Mouse (Mus musculus): ENCODE measurements around the gene Gm49388. TPM values are rescaled to one million over a fixed set of nuclear protein-coding genes. Genes with fewer than 3 reads are reported as not detected.
"Not testable (repeated sequence)": the region's sequence is repeated elsewhere in the genome, so short reads cannot be mapped to it uniquely, and the experiment has no call there.

Gene Gm49388
- polyA plus RNA-seq, 1 experiment, result not detected

DNA sequence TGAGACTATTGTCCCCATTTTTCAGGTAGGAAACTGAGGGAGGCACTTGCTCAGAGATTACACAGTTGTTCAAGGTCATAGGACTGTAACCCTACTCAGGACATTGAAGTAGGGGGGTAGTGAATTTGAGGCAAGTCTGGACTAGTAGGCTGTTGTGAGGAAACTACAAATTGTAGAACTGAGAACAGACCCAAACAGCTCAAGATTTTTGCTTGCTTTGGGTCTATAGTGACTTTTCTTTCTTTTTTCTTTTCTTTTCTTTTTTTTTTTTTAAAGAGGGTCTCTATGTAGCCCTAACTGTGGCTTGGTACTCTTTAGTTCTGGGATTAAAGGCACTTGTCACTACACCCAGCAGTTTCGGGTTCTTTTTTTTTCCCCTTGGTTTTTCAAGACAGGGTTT, 12.9 kb upstream of the Gm49388 start:
- Histone ChIP-seq H3K4me1 (ENCODE audit: control insufficient read depth, insufficient read depth, low read length) (no peaks in the 10 kb centered on the region; the same call in none of the 2 replicates), H3K27ac (ENCODE audit: insufficient read depth, low read length) (no peak overlapping the region), H3K4me3 (ENCODE audit: insufficient read depth, low read length) (no peak overlapping the region)
- TF ChIP-seq POLR2A (IDR thresholded peaks at IDR 0.05; ENCODE audit: low read depth, low read length), result no peak; the same call in 1 of the 2 replicates
- TF ChIP-seq CTCF (IDR thresholded peaks at IDR 0.05; ENCODE audit: borderline replicate concordance, insufficient read depth, low read length), result no peak

DNA sequence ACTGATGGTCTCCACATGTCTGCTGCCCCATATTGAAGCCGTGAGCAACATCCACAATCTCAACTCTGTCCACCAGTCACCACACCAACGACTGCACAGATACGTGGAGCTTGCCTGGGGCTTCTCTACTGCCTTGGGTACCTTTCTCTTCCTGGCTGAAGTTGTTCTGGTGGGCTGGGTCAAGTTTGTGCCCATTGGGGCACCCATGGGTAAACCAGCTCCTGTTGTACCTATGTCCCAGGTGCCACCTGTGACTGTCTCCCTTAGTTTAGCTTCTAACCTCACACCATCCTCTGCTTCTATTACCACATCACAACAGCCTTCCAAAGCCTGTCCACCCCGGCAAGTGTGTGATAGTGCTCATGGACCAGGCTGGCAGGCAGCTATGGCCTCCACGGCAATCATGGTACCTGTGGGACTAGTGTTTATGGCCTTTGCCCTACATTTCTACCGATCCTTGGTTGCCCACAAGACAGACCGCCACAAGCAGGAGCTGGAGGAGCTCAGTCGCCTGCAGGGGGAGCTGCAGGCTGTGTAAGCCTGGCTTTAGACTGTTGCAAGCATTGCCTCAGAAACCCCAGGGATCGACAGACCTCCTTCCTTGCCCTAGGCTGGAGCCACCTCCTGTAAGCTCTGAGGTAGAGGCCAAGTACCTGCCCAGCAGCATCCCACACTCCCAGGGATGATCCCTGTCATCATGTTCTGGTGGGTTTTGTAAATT, 11.6 kb upstream of the Gm49388 start:
- Histone ChIP-seq H3K4me1 (ENCODE audit: control insufficient read depth, insufficient read depth, low read length) (no peaks in the 10 kb centered on the region; the same call in none of the 2 replicates), H3K4me3 (ENCODE audit: insufficient read depth, low read length) (no peak overlapping the region), H3K27ac (ENCODE audit: insufficient read depth, low read length) (no peak overlapping the region)
- peak; percentile 64 for TF ChIP-seq CTCF (IDR thresholded peaks at IDR 0.05; ENCODE audit: borderline replicate concordance, insufficient read depth, low read length)
- TF ChIP-seq POLR2A (IDR thresholded peaks at IDR 0.05; ENCODE audit: low read depth, low read length), result no peak; the same call in none of the 2 replicates

DNA sequence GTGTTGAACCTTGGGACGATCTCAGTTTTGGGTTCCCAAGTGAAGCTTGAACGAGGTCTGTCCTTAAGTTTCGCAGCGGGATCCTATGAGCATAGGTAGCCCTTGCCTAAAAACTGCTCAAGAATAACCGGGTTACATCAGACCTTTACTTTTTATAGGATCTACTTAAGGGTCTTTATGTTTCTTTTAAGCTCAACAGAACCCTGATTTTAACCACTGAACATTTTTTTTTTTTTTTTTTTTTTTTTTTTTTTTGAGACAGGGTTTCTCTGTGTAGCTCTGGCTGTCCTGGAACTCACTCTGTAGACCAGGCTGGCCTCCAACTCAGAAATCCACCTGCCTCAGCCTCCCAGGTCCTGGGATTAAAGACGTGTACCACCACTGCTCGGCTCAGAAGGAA, 9.6 kb upstream of the Gm49388 start:
- Histone ChIP-seq H3K4me3 (ENCODE audit: insufficient read depth, low read length) (peak overlapping the region; percentile 78), H3K27ac (ENCODE audit: insufficient read depth, low read length) (peak overlapping the region; percentile 98)
- H3K4me1 ChIP-seq (ENCODE audit: control insufficient read depth, insufficient read depth, low read length), result not testable (repeated sequence)

DNA sequence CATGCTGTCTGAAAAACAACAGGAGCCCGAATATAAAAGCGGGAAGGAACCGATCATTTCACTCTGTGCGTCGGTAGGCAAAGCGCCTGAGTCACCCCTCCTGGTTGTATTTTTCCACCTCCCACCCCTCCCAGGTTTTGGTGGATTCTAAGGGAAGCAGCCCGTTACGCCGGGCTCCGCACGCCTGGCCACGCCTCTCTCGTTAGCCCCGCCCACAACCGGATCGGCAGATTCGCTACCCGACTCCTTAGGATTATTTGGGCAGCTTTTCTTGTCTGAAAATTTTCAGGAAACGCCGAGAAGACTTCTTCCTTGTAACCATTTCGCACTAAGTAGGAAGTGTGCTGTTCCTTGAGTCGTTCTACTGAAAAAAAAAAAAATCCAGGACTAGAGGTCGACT, 9.0 kb upstream of the Gm49388 start, which contains the start of gene Setd1a:
Gene Setd1a, plus strand, starts transcription at position 245 of the 400 bp plus-strand sequence.
- Histone ChIP-seq H3K4me3 (ENCODE audit: insufficient read depth, low read length) (peak within 1 kb of the TSS; percentile 78), H3K4me1 (ENCODE audit: control insufficient read depth, insufficient read depth, low read length) (peaks cover 2% of the 10 kb centered on the region), H3K27ac (ENCODE audit: insufficient read depth, low read length) (peak within 1 kb of the TSS; percentile 98)
- no peak for TF ChIP-seq CTCF (IDR thresholded peaks at IDR 0.05; ENCODE audit: borderline replicate concordance, insufficient read depth, low read length)
- peak; percentile 66 for TF ChIP-seq POLR2A (IDR thresholded peaks at IDR 0.05; ENCODE audit: low read depth, low read length)

DNA sequence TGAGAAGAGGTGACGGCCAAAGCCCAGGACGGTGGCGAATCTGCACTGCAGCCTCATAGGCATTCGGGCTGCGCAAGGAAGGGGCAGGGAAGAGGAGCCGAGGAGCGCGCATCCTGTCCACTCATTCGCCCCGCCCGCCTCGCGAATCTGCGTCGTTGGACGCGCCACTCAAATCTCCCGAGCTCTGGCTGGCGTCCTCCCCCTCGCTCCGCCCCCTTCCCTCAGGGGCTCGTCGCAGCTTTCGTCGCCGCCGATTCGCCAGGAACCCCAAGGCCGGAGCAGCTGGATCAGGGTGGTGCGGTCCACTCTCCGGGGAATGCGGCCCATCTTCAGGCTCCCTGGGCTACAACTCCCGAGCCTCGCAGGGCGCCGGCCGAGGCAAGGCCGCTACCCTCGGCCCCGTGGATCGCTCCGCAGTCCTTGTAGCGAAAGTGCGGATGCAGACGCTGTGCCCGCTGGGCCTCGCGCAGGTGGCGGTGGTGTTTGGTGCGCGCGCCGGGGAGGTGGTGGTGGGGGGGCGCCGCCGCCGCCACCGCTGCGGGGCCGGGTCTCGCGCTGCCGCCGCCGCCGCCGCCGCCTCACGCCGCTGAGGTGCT, 8.4 kb upstream of the Gm49388 start:
- peak; percentile 76 for TF ChIP-seq POLR2A (IDR thresholded peaks at IDR 0.05; ENCODE audit: low read depth, low read length)
- TF ChIP-seq CTCF (IDR thresholded peaks at IDR 0.05; ENCODE audit: borderline replicate concordance, insufficient read depth, low read length), result no peak
- Histone ChIP-seq H3K4me1 (ENCODE audit: control insufficient read depth, insufficient read depth, low read length) (peaks cover 2% of the 10 kb centered on the region), H3K27ac (ENCODE audit: insufficient read depth, low read length) (peak overlapping the region; percentile 98), H3K4me3 (ENCODE audit: insufficient read depth, low read length) (peak overlapping the region; percentile 78)

DNA sequence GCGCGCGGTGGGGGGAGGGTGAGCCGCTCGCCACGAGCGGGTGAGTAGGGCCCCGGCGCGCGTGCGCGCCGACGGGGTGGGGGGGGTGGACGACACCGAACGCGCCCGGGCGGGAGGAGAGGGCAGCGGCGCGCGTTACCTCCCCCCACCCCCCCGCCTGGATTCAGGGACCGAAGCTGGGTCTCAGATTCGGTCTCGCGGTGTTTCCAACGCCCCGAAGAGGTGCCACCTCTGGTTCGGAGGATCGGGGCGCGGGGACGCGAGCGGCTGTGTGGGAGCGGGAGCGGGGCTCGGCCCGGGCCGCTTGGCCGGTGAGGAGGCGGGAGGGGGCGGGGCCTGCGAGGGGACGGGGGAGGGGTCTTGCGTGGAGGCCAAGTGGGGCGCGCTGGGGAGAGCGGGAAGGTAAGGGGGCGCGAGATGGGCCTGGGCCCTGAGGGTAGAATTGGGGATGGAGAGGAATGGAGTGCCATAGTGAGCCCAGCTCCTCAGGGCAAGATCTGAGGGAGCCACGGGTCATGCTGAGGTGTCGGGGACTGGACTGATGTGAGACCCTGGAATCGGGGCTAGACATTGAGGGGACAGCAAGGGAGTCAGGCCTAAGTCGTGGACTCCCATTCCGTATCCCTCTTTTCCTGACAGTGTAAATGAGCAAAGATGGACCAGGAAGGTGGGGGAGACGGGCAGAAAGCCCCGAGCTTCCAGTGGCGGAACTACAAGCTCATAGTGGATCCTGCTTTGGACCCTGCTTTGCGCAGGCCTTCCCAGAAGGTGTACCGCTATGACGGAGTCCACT, 7.7 kb upstream of the Gm49388 start:
- no peak for TF ChIP-seq CTCF (IDR thresholded peaks at IDR 0.05; ENCODE audit: borderline replicate concordance, insufficient read depth, low read length)
- peak; percentile 59; the same call in 1 of the 2 replicates for TF ChIP-seq POLR2A (IDR thresholded peaks at IDR 0.05; ENCODE audit: low read depth, low read length)
- peak overlapping the region; percentile 57 for H3K4me3 ChIP-seq (ENCODE audit: insufficient read depth, low read length)
- peaks cover 2% of the 10 kb centered on the region for H3K4me1 ChIP-seq (ENCODE audit: control insufficient read depth, insufficient read depth, low read length)
- H3K27ac ChIP-seq (ENCODE audit: insufficient read depth, low read length), result peak overlapping the region; percentile 59

DNA sequence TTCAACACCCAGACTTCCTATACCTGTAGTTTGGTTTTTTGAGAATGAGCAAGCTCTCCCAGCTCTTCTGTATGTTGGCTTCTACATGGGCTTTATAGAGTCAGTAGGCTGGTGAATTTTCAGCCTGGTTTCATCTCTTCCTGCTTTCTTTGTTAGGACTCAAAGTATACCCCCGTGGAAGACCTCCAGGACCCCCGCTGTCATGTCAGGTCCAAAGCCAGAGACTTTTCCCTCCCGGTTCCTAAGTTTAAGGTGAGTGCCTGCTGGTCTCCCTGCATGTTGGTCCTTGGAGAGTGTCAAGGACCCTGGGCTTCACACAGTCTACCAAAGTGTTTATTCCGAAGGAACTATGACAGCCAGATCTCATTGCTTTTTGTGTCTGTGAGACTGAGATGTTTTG, 7.1 kb upstream of the Gm49388 start:
- H3K27ac ChIP-seq (ENCODE audit: insufficient read depth, low read length), result no peak overlapping the region
- peak overlapping the region; percentile 57 for H3K4me3 ChIP-seq (ENCODE audit: insufficient read depth, low read length)
- TF ChIP-seq POLR2A (IDR thresholded peaks at IDR 0.05; ENCODE audit: low read depth, low read length) (no peak), CTCF (IDR thresholded peaks at IDR 0.05; ENCODE audit: borderline replicate concordance, insufficient read depth, low read length) (no peak)
- peaks cover 2% of the 10 kb centered on the region for H3K4me1 ChIP-seq (ENCODE audit: control insufficient read depth, insufficient read depth, low read length)

DNA sequence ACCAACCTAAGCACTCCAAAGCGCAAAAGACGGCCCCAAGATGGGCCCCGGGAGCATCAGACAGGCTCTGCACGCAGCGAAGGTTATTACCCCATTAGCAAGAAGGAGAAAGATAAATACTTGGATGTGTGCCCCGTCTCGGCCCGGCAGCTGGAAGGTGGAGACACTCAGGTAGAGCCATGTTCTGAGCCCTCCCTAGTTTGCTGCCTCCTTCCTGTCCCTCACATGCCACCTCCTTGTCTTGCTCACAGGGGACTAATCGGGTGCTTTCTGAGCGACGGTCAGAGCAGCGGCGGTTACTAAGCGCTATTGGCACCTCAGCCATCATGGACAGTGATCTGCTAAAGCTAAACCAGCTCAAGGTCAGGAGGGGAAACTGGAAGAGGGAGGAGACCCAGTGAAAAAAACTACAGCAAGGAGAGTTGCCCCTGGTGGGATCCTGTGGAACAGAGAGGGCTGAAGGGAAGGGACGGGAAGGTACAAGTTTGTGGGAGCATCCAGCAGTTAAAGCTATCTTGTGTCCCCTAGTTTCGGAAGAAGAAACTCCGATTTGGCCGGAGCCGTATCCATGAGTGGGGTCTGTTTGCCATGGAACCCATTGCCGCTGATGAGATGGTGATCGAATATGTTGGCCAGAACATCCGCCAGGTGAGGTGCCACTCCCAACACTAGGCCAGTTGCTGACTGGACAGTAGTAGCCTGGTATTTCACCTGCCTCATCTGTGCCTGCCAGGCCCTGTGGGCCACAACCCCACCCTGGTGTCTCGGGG, 11.9 kb downstream of the Gm49388 start:
- Histone ChIP-seq H3K4me1 (ENCODE audit: control insufficient read depth, insufficient read depth, low read length) (no peaks in the 10 kb centered on the region), H3K4me3 (ENCODE audit: insufficient read depth, low read length) (no peak overlapping the region), H3K27ac (ENCODE audit: insufficient read depth, low read length) (no peak overlapping the region)
- TF ChIP-seq POLR2A (IDR thresholded peaks at IDR 0.05; ENCODE audit: low read depth, low read length) (no peak), CTCF (IDR thresholded peaks at IDR 0.05; ENCODE audit: borderline replicate concordance, insufficient read depth, low read length) (no peak)

DNA sequence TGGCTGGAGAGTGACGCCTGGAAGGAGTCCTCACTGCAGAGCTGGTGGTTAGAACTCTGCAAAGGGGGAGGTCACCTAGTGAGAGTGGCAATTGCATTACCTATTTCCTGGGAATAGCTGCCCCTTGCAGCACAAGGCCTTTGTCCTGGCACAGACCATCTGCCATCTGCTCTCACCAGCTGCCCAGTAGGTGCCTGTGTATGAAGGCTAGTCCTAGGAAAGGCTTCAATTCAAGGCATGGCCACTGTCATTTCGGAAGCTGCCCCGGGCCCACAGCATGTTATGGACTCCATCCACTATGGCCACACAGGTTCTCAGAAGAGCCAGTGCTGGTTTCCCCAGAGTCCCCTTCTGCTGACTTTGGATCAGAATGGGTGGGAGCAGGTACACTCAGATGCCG, 13.2 kb downstream of the Gm49388 start:
- no peak for TF ChIP-seq POLR2A (IDR thresholded peaks at IDR 0.05; ENCODE audit: low read depth, low read length)
- TF ChIP-seq CTCF (IDR thresholded peaks at IDR 0.05; ENCODE audit: borderline replicate concordance, insufficient read depth, low read length), result no peak
- H3K4me3 ChIP-seq (ENCODE audit: insufficient read depth, low read length), result no peak overlapping the region
- no peak overlapping the region for H3K27ac ChIP-seq (ENCODE audit: insufficient read depth, low read length)
- H3K4me1 ChIP-seq (ENCODE audit: control insufficient read depth, insufficient read depth, low read length), result no peaks in the 10 kb centered on the region

Data from embryonic fibroblast, embryonic 13.5 days (primary cell).